Mouse (Mus musculus) kidney, adult 11 months (tissue): ENCODE data around the gene Gm49394.
A peak's percentile ranks its signal among the peaks of the same experiment; 100 is the strongest.

ENCODE experiments used
- DNase-seq: peaks from one replicate; pipeline ENCODE4 v3.0.0; 2022

Gene Gm49394

GRCm38 (mm10) chr7:142658681-142659180 lies 11.0 kb downstream of the Gm49394 start:
- DNase-seq = no peak

- DNase-seq = no peak
Observed at GRCm38 (mm10) chr7:142657821-142658614, 11.7 kb downstream of the Gm49394 start.

GRCm38 (mm10) chr7:142657341-142657791 lies 12.4 kb downstream of the Gm49394 start:
- DNase-seq = no peak

GRCm38 (mm10) chr7:142656055-142656454 lies 13.7 kb downstream of the Gm49394 start:
- DNase-seq = no peak

GRCm38 (mm10) chr7:142655633-142656032 lies 14.1 kb downstream of the Gm49394 start:
- no peak for DNase-seq

- DNase-seq = no peak
Observed at GRCm38 (mm10) chr7:142653726-142654125, 16.0 kb downstream of the Gm49394 start.

GRCm38 (mm10) chr7:142646676-142647075 lies 23.1 kb downstream of the Gm49394 start:
- no peak for DNase-seq

- no peak for DNase-seq
Observed at GRCm38 (mm10) chr7:142645045-142645444, 24.7 kb downstream of the Gm49394 start.

- no peak for DNase-seq
Observed at GRCm38 (mm10) chr7:142636178-142636577, 33.6 kb downstream of the Gm49394 start.

- no peak for DNase-seq
Observed at GRCm38 (mm10) chr7:142630691-142631090, 39.1 kb downstream of the Gm49394 start.

GRCm38 (mm10) chr7:142629806-142630205 lies 39.9 kb downstream of the Gm49394 start:
- no peak for DNase-seq

- DNase-seq = no peak
Observed at GRCm38 (mm10) chr7:142622180-142622579, 47.6 kb downstream of the Gm49394 start.

- DNase-seq = no peak
Observed at GRCm38 (mm10) chr7:142613077-142613476, 56.7 kb downstream of the Gm49394 start.

GRCm38 (mm10) chr7:142610627-142611406 lies 58.9 kb downstream of the Gm49394 start:
- peak; percentile 9 for DNase-seq

- no peak for DNase-seq
Observed at GRCm38 (mm10) chr7:142600921-142601320, 68.8 kb downstream of the Gm49394 start.
